Mouse (Mus musculus): ENCODE results near the gene Gm37240.
"Not testable (repeated sequence)": the region's sequence is repeated elsewhere in the genome, so short reads cannot be mapped to it uniquely, and the experiment has no call there.

Gene Gm37240

GRCm38 (mm10) chr3:85573216-85573863 lies 314.0 kb downstream of the Gm37240 start:
- no peak for DNase-seq (ENCODE audit: low spot score)

GRCm38 (mm10) chr3:85572502-85572901 lies 314.8 kb downstream of the Gm37240 start:
- DNase-seq (ENCODE audit: low spot score), result not testable (repeated sequence)

GRCm38 (mm10) chr3:85571276-85571675 lies 316.0 kb downstream of the Gm37240 start:
- DNase-seq (ENCODE audit: low spot score), result peak; percentile 52

- peak; percentile 11 for DNase-seq (ENCODE audit: low spot score)
Observed at GRCm38 (mm10) chr3:85564603-85565002, 322.7 kb downstream of the Gm37240 start.

GRCm38 (mm10) chr3:85553731-85554277 lies 333.5 kb downstream of the Gm37240 start:
- peak; percentile 13 for DNase-seq (ENCODE audit: low spot score)

GRCm38 (mm10) chr3:85551352-85551751 lies 336.0 kb downstream of the Gm37240 start:
- DNase-seq (ENCODE audit: low spot score), result no peak

- no peak for DNase-seq (ENCODE audit: low spot score)
Observed at GRCm38 (mm10) chr3:85550312-85550711, 337.0 kb downstream of the Gm37240 start.

- no peak for DNase-seq (ENCODE audit: low spot score)
Observed at GRCm38 (mm10) chr3:85543652-85544051, 343.7 kb downstream of the Gm37240 start.

- no peak for DNase-seq (ENCODE audit: low spot score)
Observed at GRCm38 (mm10) chr3:85542765-85543164, 344.6 kb downstream of the Gm37240 start.

- no peak for DNase-seq (ENCODE audit: low spot score)
Observed at GRCm38 (mm10) chr3:85535621-85536520, 351.4 kb downstream of the Gm37240 start.

GRCm38 (mm10) chr3:85535042-85535441 lies 352.3 kb downstream of the Gm37240 start:
- no peak for DNase-seq (ENCODE audit: low spot score)

- no peak for DNase-seq (ENCODE audit: low spot score)
Observed at GRCm38 (mm10) chr3:85532376-85532775, 354.9 kb downstream of the Gm37240 start.

GRCm38 (mm10) chr3:85530601-85531161 lies 356.6 kb downstream of the Gm37240 start:
- no peak for DNase-seq (ENCODE audit: low spot score)

- DNase-seq (ENCODE audit: low spot score), result no peak
Observed at GRCm38 (mm10) chr3:85521311-85521907, 365.9 kb downstream of the Gm37240 start.

- no peak for DNase-seq (ENCODE audit: low spot score)
Observed at GRCm38 (mm10) chr3:85518668-85519067, 368.6 kb downstream of the Gm37240 start.

GRCm38 (mm10) chr3:85518072-85518471 lies 369.2 kb downstream of the Gm37240 start:
- DNase-seq (ENCODE audit: low spot score), result no peak

- no peak for DNase-seq (ENCODE audit: low spot score)
Observed at GRCm38 (mm10) chr3:85516739-85517396, 370.4 kb downstream of the Gm37240 start.

GRCm38 (mm10) chr3:85514700-85515099 lies 372.6 kb downstream of the Gm37240 start:
- no peak for DNase-seq (ENCODE audit: low spot score)

GRCm38 (mm10) chr3:85508717-85509279 lies 378.5 kb downstream of the Gm37240 start:
- DNase-seq (ENCODE audit: low spot score), result no peak

GRCm38 (mm10) chr3:85500096-85500495 lies 387.2 kb downstream of the Gm37240 start:
- no peak for DNase-seq (ENCODE audit: low spot score)

- DNase-seq (ENCODE audit: low spot score), result no peak
Observed at GRCm38 (mm10) chr3:85496146-85496545, 391.2 kb downstream of the Gm37240 start.

Data from testis, postnatal 14 days (tissue).